15 mouse cellular contexts compared by ENCODE assay signal in genomic region chr4:125194722-125195380, GRCm38 (mm10).
A peak's percentile ranks its signal among the peaks of the same experiment; 100 is the strongest.
DNase-seq lines count a peak whose midpoint lies in the region; ATAC-seq lines count a peak whose summit lies in the region.
"Had no signal": no experiment of that assay in that cellular context is flagged by ENCODE, and none has a peak within 500 bp of the region (broad histone marks: within the 10 kb centered on the region; RNA-seq: fewer than 3 reads in every experiment).

No protein-coding gene starts in this region.

- H3K27ac ChIP-seq in kidney, embryonic 16.5 days (ENCODE audit: low read length) = no peak overlapping the region
- peak overlapping the region; percentile 4; the same call in 1 of the 2 replicates for H3K27ac ChIP-seq in hindbrain, embryonic 16.5 days (ENCODE audit: low read depth, low read length)

- peaks cover 29% of the 10 kb centered on the region for H3K27me3 ChIP-seq in kidney, embryonic 16.5 days (ENCODE audit: insufficient read depth, low read length)
- no peaks in the 10 kb centered on the region for H3K27me3 ChIP-seq in hindbrain, embryonic 16.5 days (replicated peaks; ENCODE audit: control insufficient read depth, insufficient read depth, low read length)

- H3K4me2 ChIP-seq in kidney, embryonic 16.5 days (replicated peaks; ENCODE audit: low read depth, low read length) = no peak overlapping the region
- peak overlapping the region; percentile 15; the same call in 1 of the 2 replicates for H3K4me2 ChIP-seq in hindbrain, embryonic 16.5 days (ENCODE audit: low read length)

- peak; percentile 10 for DNase-seq in kidney, adult 18-20 months
- peak; percentile 19 for DNase-seq in right cerebral cortex, postnatal 14 days
- DNase-seq in right cerebral cortex, adult 18-20 months = no peak
- no peak for DNase-seq in adrenal gland, adult 2 months
- DNase-seq in lung, postnatal 14 days = no peak
- no peak for DNase-seq in spleen, adult 18-20 months
- DNase-seq: adrenal gland, postnatal 25 days; cerebellum, adult 2 months; heart, postnatal 4 days; kidney, postnatal 36 days; lung, postnatal 10 days; thymus, postnatal 25 days had no signal

- no peak overlapping the region for H3K9ac ChIP-seq in kidney, embryonic 16.5 days (replicated peaks; ENCODE audit: low read length)
- H3K9ac ChIP-seq in hindbrain, embryonic 16.5 days (ENCODE audit: low read depth, low read length) = 0 out of 2 replicates have a peak overlapping the region, but pooled peaks have one; percentile 35

- H3K4me1 ChIP-seq in kidney, embryonic 16.5 days (ENCODE audit: insufficient read depth, low read length) = no peaks in the 10 kb centered on the region
- H3K4me1 ChIP-seq in hindbrain, embryonic 16.5 days (ENCODE audit: control insufficient read depth, insufficient read depth, low read depth, low read length) = peaks cover 21% of the 10 kb centered on the region

- no peaks in the 10 kb centered on the region for H3K9me3 ChIP-seq in kidney, embryonic 16.5 days (ENCODE audit: low read length)
- H3K9me3 ChIP-seq in hindbrain, embryonic 16.5 days (ENCODE audit: control insufficient read depth, low read length) = no peaks in the 10 kb centered on the region

- H3K36me3 ChIP-seq in kidney, embryonic 16.5 days (ENCODE audit: insufficient read depth, low read length) = no peaks in the 10 kb centered on the region
- no peaks in the 10 kb centered on the region for H3K36me3 ChIP-seq in hindbrain, embryonic 16.5 days (ENCODE audit: control insufficient read depth, insufficient read depth, low read length)

- no peak overlapping the region for H3K4me3 ChIP-seq in kidney, embryonic 16.5 days (ENCODE audit: low read length)
- no peak overlapping the region for H3K4me3 ChIP-seq in hindbrain, embryonic 16.5 days (ENCODE audit: low read length)
- H3K4me3 ChIP-seq: erythroblast, embryonic 14.5 days had no signal

- 12% methylated on average over 12 of the region's 12 CpGs for whole genome bisulfite sequencing in kidney, embryonic 16.5 days
- WGBS in hindbrain, embryonic 16.5 days = 5% methylated on average over 12 of the region's 12 CpGs

- ATAC-seq in kidney, embryonic 16.5 days (ENCODE audit: low FRiP score, low TSS enrichment) = no peak
- ATAC-seq in hindbrain, embryonic 16.5 days = peak; percentile 25; the same call in 1 of the 2 replicates

Comparison
In these comparisons a context has a peak if more than half of its experiments do, and no peak if none do; other contexts are left out.
1. DNase-seq: peak in kidney, adult 18-20 months (single experiment) and right cerebral cortex, postnatal 14 days (single experiment); none in right cerebral cortex, adult 18-20 months (single experiment), adrenal gland, adult 2 months (single experiment), lung, postnatal 14 days (single experiment) and spleen, adult 18-20 months (0 of 2).